Mouse (Mus musculus) lung, adult 2 months (tissue): Measurements from ENCODE around the gene Ciao2b.
"Not testable (repeated sequence)": the region's sequence is repeated elsewhere in the genome, so short reads cannot be mapped to it uniquely, and the experiment has no call there.

ENCODE experiments used
- CTCF ChIP-seq: fragments of 200-500 bp; IDR thresholded peaks from 2 replicates; pipeline ENCODE4 v1.5.1; 2011; ENCODE audit warnings: mild to moderate bottlenecking, low read length, control low read depth; ENCODE audit not compliant: insufficient read depth
- POLR2A ChIP-seq: fragments of 200-500 bp; IDR thresholded peaks from 2 replicates; pipeline ENCODE4 v1.6.1; 2011; ENCODE audit warnings: low read depth, mild to moderate bottlenecking, control low read depth, low read length, borderline replicate concordance; ENCODE audit errors: extremely low read depth

- not testable (repeated sequence) for TF ChIP-seq POLR2A, CTCF
These were observed 2.4 kb upstream of the Ciao2b start for GRCm38 (mm10) chr8:104644187-104644586.
